Mouse (Mus musculus) embryonic fibroblast, embryonic 13.5 days (primary cell): ENCODE results near the gene Ctnnd2.

ENCODE experiments used
- CTCF ChIP-seq: IDR thresholded peaks from 2 replicates; pipeline ENCODE4 v1.5.1; 2011; ENCODE audit warnings: mild to moderate bottlenecking, control low read depth, low read length, moderate library complexity, borderline replicate concordance; ENCODE audit not compliant: insufficient read depth
- POLR2A ChIP-seq: IDR thresholded peaks from 2 replicates; pipeline ENCODE4 v1.6.1; 2011; ENCODE audit warnings: low read depth, mild to moderate bottlenecking, control low read depth, low read length, moderate library complexity

DNA sequence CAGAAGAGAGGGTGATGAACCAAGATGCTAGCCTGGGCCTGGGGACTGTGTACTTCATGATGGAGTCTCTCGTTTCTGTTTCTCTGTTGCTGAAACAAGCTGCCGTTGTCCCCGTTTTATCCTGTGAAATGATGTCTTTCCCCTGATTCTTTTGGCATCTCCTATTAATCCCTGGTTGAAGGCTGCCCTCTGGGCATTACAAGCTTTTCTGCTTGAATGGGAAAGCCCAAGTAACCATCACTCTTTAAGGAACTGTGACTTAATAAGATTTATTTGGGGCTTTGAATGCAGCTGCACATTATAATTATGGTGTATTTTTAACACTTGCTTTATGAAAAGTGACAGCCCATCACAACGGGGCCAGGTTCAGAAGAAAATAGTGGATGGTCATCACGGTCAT lies 40.4 kb downstream of the Ctnnd2 start:
- no peak for TF ChIP-seq CTCF
- no peak for TF ChIP-seq POLR2A
